Mouse (Mus musculus): ENCODE results near the gene Hs3st3b1. TPM values are rescaled to one million over a fixed set of nuclear protein-coding genes. Genes with fewer than 3 reads are reported as not detected.

Gene Hs3st3b1
- polyA plus RNA-seq, 1 experiment from 2014 or later, result 2.6 TPM

DNA sequence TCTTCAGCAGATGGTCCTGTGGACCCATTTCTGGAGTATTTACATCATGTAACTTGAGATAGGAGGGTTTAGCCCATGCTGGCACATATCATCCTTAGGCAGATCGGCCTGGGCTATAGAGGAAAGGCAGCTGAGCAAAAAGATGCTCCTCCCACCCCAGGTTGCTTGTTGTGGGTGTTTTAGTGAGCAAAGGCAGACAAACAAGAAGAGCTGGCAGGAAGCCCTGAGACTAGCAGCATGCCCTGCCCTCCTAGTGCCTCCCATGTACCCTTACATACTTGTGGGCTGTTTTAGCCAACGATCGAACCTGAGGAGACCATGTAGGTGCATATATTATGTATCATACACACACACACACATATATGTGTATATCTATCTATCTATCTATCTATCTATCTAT lies 21.9 kb upstream of the Hs3st3b1 start:
- no peak overlapping the region for H3K4me3 ChIP-seq (ENCODE audit: control insufficient read depth in 1 of 2, insufficient read depth in 1 of 2, low read depth in 1 of 2, low read length in 2 of 2)
- H3K27me3 ChIP-seq (ENCODE audit: control insufficient read depth, insufficient read depth, low read length), result 0 out of 2 replicates have a peak, but pooled peaks cover 3% of the 10 kb centered on the region
- no peak overlapping the region for H3K9ac ChIP-seq (ENCODE audit: low read length)
- H3K4me1 ChIP-seq (ENCODE audit: control insufficient read depth in 2 of 2, insufficient read depth in 2 of 2, low read length in 2 of 2), result peaks cover 6 to 13% of the 10 kb centered on the region in 2 experiments; a peak in 3 of 4 replicates
- H3K27ac ChIP-seq (replicated peaks in 1 of 2; ENCODE audit: control insufficient read depth in 1 of 2, insufficient read depth in 1 of 2, low read depth in 2 of 2, low read length in 2 of 2), result no peak overlapping the region
- H3K4me2 ChIP-seq (ENCODE audit: low read length), result no peak overlapping the region
- 86% methylated on average over 3 of the region's 3 CpGs for WGBS
- no peaks in the 10 kb centered on the region for H3K9me3 ChIP-seq (ENCODE audit: control insufficient read depth, low read length)
- ATAC-seq (ENCODE audit: insufficient number of reproducible peaks, insufficient read depth, low FRiP score, low read depth), result no peak
- no peaks in the 10 kb centered on the region for H3K36me3 ChIP-seq (ENCODE audit: control insufficient read depth, insufficient read depth, low read length)

DNA sequence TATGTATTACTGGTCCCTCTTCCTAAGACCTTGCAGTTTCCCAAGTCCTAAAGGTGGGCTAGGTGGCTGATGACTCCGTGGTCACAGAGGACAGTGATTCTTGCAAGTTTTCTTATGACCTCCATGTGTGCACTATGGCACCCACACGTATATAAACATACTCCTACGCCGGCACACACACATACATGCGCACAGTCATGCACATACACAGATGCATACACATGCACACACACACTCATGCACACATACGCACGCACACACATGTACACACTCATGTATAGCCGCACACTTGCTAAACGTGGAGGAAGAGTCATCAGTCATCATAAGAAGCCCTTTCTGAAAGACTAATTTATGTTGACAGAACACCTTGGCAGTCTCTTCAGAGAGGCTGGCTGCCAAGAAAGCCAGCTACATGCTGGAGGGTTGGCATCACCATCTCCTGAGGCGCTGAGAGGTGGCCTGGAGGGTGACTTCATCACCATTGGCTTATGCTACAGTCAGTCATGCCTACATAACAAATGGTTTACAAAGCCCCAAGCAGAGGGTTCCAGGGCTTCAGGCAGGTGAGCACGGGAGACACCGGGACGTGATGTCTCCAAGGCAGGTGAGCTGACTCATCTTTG lies 21.3 kb upstream of the Hs3st3b1 start:
- no peak overlapping the region for H3K27ac ChIP-seq (replicated peaks in 1 of 2; ENCODE audit: control insufficient read depth in 1 of 2, insufficient read depth in 1 of 2, low read depth in 2 of 2, low read length in 2 of 2)
- H3K4me3 ChIP-seq (ENCODE audit: control insufficient read depth in 1 of 2, insufficient read depth in 1 of 2, low read depth in 1 of 2, low read length in 2 of 2), result no peak overlapping the region
- no peak overlapping the region for H3K4me2 ChIP-seq (ENCODE audit: low read length)
- no peak for ATAC-seq (ENCODE audit: insufficient number of reproducible peaks, insufficient read depth, low FRiP score, low read depth)
- no peaks in the 10 kb centered on the region for H3K36me3 ChIP-seq (ENCODE audit: control insufficient read depth, insufficient read depth, low read length)
- no peak overlapping the region for H3K9ac ChIP-seq (ENCODE audit: low read length)
- WGBS, result 86% methylated on average over 13 of the region's 13 CpGs
- 0 out of 2 replicates have a peak, but pooled peaks cover under 1% of the 10 kb centered on the region for H3K27me3 ChIP-seq (ENCODE audit: control insufficient read depth, insufficient read depth, low read length)
- H3K4me1 ChIP-seq (ENCODE audit: control insufficient read depth in 2 of 2, insufficient read depth in 2 of 2, low read length in 2 of 2), result peaks cover 6 to 13% of the 10 kb centered on the region in 2 experiments; a peak in 3 of 4 replicates
- H3K9me3 ChIP-seq (ENCODE audit: control insufficient read depth, low read length), result no peaks in the 10 kb centered on the region

DNA sequence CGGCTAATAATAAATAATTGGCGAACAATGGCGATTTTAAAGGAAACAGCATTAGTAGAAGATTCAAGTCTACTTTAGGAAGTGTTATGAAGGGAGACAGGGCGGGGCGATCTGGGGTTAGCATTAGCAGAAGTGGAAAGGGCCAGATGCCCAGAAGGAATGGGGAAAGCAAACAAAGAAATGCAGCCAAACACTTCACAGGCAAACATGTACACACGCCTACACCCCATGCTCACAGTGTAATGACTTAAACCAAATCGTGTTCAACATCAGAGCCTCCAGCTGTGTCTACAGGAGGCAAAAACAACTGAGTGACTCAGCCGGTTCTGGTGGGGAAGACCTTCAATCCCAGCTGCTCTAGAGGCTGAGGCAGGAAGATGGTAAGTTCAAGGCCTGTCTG lies 20.1 kb upstream of the Hs3st3b1 start:
- Histone ChIP-seq H3K9ac (ENCODE audit: low read length) (no peak overlapping the region), H3K4me3 (ENCODE audit: control insufficient read depth in 1 of 2, insufficient read depth in 1 of 2, low read depth in 1 of 2, low read length in 2 of 2) (no peak overlapping the region), H3K27me3 (ENCODE audit: control insufficient read depth, insufficient read depth, low read length) (no peaks in the 10 kb centered on the region), H3K9me3 (ENCODE audit: control insufficient read depth, low read length) (no peaks in the 10 kb centered on the region), H3K36me3 (ENCODE audit: control insufficient read depth, insufficient read depth, low read length) (no peaks in the 10 kb centered on the region), H3K27ac (replicated peaks in 1 of 2; ENCODE audit: control insufficient read depth in 1 of 2, insufficient read depth in 1 of 2, low read depth in 2 of 2, low read length in 2 of 2) (no peak overlapping the region), H3K4me2 (ENCODE audit: low read length) (no peak overlapping the region), H3K4me1 (ENCODE audit: control insufficient read depth in 2 of 2, insufficient read depth in 2 of 2, low read length in 2 of 2) (peaks cover 1 to 8% of the 10 kb centered on the region in 2 experiments; a peak in 3 of 4 replicates)
- 76% methylated on average over 8 of the region's 8 CpGs for WGBS
- no peak for ATAC-seq (ENCODE audit: insufficient number of reproducible peaks, insufficient read depth, low FRiP score, low read depth)

DNA sequence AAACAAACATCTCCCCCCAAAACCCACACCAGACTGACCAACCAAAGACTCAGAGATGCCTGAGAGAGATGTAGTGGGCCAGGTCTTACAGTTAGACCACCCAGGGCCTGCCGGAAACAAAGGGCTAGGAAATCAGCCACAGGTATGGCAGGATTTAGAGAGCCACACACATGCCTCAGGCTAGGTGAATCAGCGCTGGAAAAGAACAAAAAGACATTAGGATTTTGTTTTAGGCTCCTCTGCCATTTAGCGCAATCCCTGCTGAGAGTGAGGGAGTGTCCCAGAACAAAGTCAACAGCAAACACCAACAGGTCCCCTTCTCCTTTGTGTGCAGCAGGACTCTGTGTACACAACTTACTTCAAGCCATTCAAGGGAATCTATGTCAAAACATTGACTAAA lies 14.6 kb upstream of the Hs3st3b1 start:
- 43% methylated on average over 3 of the region's 3 CpGs for WGBS
- Histone ChIP-seq H3K27me3 (ENCODE audit: control insufficient read depth, insufficient read depth, low read length) (no peaks in the 10 kb centered on the region), H3K4me3 (ENCODE audit: control insufficient read depth in 1 of 2, insufficient read depth in 1 of 2, low read depth in 1 of 2, low read length in 2 of 2) (no peak overlapping the region)

DNA sequence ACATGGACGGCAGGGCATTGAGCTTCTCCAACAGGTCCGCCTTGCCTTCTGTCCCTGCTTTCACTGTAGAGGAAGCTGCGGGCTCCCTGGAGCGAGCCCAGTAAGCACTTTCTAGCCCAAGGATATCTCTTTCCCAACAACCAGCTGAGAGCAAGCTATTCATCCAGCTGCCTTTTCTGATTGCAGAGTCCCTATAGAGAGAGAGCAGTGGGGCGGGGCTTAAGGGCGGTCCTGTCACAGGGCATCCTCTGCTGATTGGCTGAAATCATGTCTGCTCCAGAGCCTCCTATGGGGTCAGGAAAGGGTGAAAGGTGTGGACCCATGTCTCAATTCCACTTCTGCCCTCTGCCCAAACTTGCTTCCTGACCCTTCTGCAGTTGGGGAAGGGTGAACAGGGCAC lies 4.8 kb upstream of the Hs3st3b1 start:
- Histone ChIP-seq H3K4me3 (ENCODE audit: control insufficient read depth in 1 of 2, insufficient read depth in 1 of 2, low read depth in 1 of 2, low read length in 2 of 2) (no peak overlapping the region), H3K4me1 (ENCODE audit: control insufficient read depth in 2 of 2, insufficient read depth in 2 of 2, low read length in 2 of 2) (peaks cover 10 to 19% of the 10 kb centered on the region in 2 experiments; a peak in 3 of 4 replicates), H3K9me3 (ENCODE audit: control insufficient read depth, low read length) (no peaks in the 10 kb centered on the region), H3K36me3 (ENCODE audit: control insufficient read depth, insufficient read depth, low read length) (no peaks in the 10 kb centered on the region), H3K9ac (ENCODE audit: low read length) (no peak overlapping the region), H3K4me2 (ENCODE audit: low read length) (no peak overlapping the region), H3K27ac (replicated peaks in 1 of 2; ENCODE audit: control insufficient read depth in 1 of 2, insufficient read depth in 1 of 2, low read depth in 2 of 2, low read length in 2 of 2) (no peak overlapping the region), H3K27me3 (ENCODE audit: control insufficient read depth, insufficient read depth, low read length) (peaks cover 38% of the 10 kb centered on the region)
- no peak for ATAC-seq (ENCODE audit: insufficient number of reproducible peaks, insufficient read depth, low FRiP score, low read depth)
- WGBS, result 75% methylated on average over 6 of the region's 6 CpGs

More for the DNA sequence above, 14.6 kb upstream of the Hs3st3b1 start:
- Histone ChIP-seq H3K4me1 (ENCODE audit: control insufficient read depth in 2 of 2, insufficient read depth in 2 of 2, low read length in 2 of 2) (no peaks in the 10 kb centered on the region), H3K36me3 (ENCODE audit: control insufficient read depth, insufficient read depth, low read length) (no peaks in the 10 kb centered on the region), H3K4me2 (ENCODE audit: low read length) (no peak overlapping the region), H3K27ac (replicated peaks in 1 of 2; ENCODE audit: control insufficient read depth in 1 of 2, insufficient read depth in 1 of 2, low read depth in 2 of 2, low read length in 2 of 2) (no peak overlapping the region), H3K9ac (ENCODE audit: low read length) (no peak overlapping the region), H3K9me3 (ENCODE audit: control insufficient read depth, low read length) (no peaks in the 10 kb centered on the region)
- ATAC-seq (ENCODE audit: insufficient number of reproducible peaks, insufficient read depth, low FRiP score, low read depth), result no peak

DNA sequence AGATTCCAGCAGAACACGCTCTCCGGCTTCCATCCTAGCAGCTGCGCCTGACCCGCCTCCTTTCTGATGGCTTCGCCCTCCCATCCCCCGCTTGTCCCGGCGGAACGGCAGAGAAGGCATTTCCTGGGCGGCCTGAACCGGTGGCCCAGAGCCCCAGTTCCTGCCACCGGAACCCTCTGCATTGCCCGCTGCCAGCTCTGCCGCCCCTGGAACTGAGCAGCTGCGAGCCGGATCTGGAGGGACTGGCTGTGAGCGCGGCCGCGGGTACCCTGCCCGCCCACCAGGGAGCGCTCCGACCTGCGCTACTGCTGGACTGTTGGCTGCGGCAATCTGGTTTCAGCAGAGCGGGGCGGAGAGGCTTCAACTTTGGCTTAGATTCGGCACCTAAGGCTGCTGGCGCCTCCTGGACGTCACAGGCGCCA lies 3.1 kb upstream of the Hs3st3b1 start:
- no peak overlapping the region for H3K27ac ChIP-seq (replicated peaks in 1 of 2; ENCODE audit: control insufficient read depth in 1 of 2, insufficient read depth in 1 of 2, low read depth in 2 of 2, low read length in 2 of 2)
- H3K27me3 ChIP-seq (ENCODE audit: control insufficient read depth, insufficient read depth, low read length), result peaks cover 52% of the 10 kb centered on the region
- 1% methylated on average over 31 of the region's 31 CpGs for WGBS
- no peak for ATAC-seq (ENCODE audit: insufficient number of reproducible peaks, insufficient read depth, low FRiP score, low read depth)
- H3K36me3 ChIP-seq (ENCODE audit: control insufficient read depth, insufficient read depth, low read length), result no peaks in the 10 kb centered on the region
- H3K9ac ChIP-seq (ENCODE audit: low read length), result peak overlapping the region; percentile 31; the same call in 1 of the 2 replicates
- no peaks in the 10 kb centered on the region for H3K9me3 ChIP-seq (ENCODE audit: control insufficient read depth, low read length)
- peak overlapping the region; percentile 95 for H3K4me2 ChIP-seq (ENCODE audit: low read length)
- H3K4me3 ChIP-seq (ENCODE audit: control insufficient read depth in 1 of 2, insufficient read depth in 1 of 2, low read depth in 1 of 2, low read length in 2 of 2), result peak overlapping the region; percentile 39 to 47
- H3K4me1 ChIP-seq (ENCODE audit: control insufficient read depth in 2 of 2, insufficient read depth in 2 of 2, low read length in 2 of 2), result peaks cover 10 to 27% of the 10 kb centered on the region in 2 experiments; a peak in 3 of 4 replicates

DNA sequence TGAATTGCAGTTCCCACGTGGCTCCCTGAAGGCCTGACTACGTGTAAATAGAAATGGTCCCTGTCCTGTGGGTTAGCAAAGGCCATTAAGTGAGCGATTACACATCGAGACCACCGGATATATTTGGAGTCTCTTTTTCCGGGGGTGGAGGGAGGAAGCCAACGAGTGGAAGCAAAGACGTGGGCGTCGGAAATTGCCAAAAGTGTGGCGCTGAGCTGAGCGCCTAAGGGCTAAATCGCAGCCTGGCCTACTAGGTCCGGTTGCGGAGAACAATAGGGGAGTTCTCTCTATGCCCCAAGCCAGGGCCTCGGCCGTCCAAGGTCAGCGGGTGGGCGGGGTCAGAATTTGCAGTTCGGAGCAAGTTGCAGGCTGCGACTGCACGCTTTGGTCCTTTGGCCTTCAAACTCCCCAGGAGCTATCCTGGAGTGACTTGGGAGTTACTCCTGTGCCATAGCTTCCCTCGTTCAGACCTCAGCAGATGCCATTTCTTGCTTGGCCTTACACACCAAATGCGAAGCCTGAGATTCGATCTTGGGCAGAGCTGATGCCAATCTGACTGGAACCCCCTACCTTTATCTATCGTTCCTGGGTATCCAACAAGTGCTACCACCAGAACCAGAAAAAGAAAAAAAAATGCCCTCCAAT lies 2.3 kb upstream of the Hs3st3b1 start:
- peaks cover 57% of the 10 kb centered on the region for H3K27me3 ChIP-seq (ENCODE audit: control insufficient read depth, insufficient read depth, low read length)

More for the DNA sequence above, 2.3 kb upstream of the Hs3st3b1 start:
- Histone ChIP-seq H3K4me2 (ENCODE audit: low read length) (peak overlapping the region; percentile 95), H3K9me3 (ENCODE audit: control insufficient read depth, low read length) (no peaks in the 10 kb centered on the region), H3K36me3 (ENCODE audit: control insufficient read depth, insufficient read depth, low read length) (no peaks in the 10 kb centered on the region), H3K4me1 (ENCODE audit: control insufficient read depth in 2 of 2, insufficient read depth in 2 of 2, low read length in 2 of 2) (peaks cover 13 to 35% of the 10 kb centered on the region in 2 experiments; a peak in 3 of 4 replicates), H3K4me3 (ENCODE audit: control insufficient read depth in 1 of 2, insufficient read depth in 1 of 2, low read depth in 1 of 2, low read length in 2 of 2) (peak overlapping the region in 1 of 2 experiments; percentile 39; a peak in 2 of 4 replicates), H3K9ac (ENCODE audit: low read length) (no peak overlapping the region), H3K27ac (replicated peaks in 1 of 2; ENCODE audit: control insufficient read depth in 1 of 2, insufficient read depth in 1 of 2, low read depth in 2 of 2, low read length in 2 of 2) (no peak overlapping the region)
- ATAC-seq (ENCODE audit: insufficient number of reproducible peaks, insufficient read depth, low FRiP score, low read depth), result no peak
- 7% methylated on average over 26 of the region's 26 CpGs for WGBS
